Mouse (Mus musculus) embryonic facial prominence, embryonic 12.5 days (tissue): Measurements from ENCODE around the gene Anxa8. TPM values are rescaled to one million over a fixed set of nuclear protein-coding genes. Genes with fewer than 3 reads are reported as not detected.

Experiments used
- ATAC-seq: fragments of 200-750 bp; cut with Nextera tagmentation; 2 replicates; pipeline ENCODE4 v1.8.0; 2017; ENCODE audit not compliant: insufficient number of reproducible peaks, insufficient read depth, low FRiP score, low TSS enrichment
- H3K27ac ChIP-seq: fragments of 300-500 bp; sonication (generic); 2 replicates; pipeline ENCODE4 v1.5.1; 2016; ENCODE audit warnings: mild to moderate bottlenecking
- H3K27me3 ChIP-seq: fragments of 300-500 bp; sonication (generic); 2 replicates; pipeline ENCODE4 v1.6.1; 2016; ENCODE audit warnings: mild to moderate bottlenecking, moderate library complexity
- H3K36me3 ChIP-seq: fragments of 300-500 bp; sonication (generic); 2 replicates; pipeline ENCODE4 v1.6.1; 2016; ENCODE audit warnings: mild to moderate bottlenecking
- H3K4me1 ChIP-seq: fragments of 300-500 bp; sonication (generic); 2 replicates; pipeline ENCODE4 v1.6.1; 2016
- H3K4me2 ChIP-seq: fragments of 300-500 bp; sonication (generic); replicated peaks from 2 replicates; pipeline ENCODE4 v1.6.1; 2016; ENCODE audit warnings: mild to moderate bottlenecking, moderate library complexity
- H3K4me3 ChIP-seq: fragments of 300-500 bp; sonication (generic); 2 replicates; pipeline ENCODE4 v1.5.1; 2016; ENCODE audit warnings: mild to moderate bottlenecking
- H3K9ac ChIP-seq: fragments of 300-500 bp; sonication (generic); 2 replicates; pipeline ENCODE4 v1.6.1; 2016; ENCODE audit warnings: mild to moderate bottlenecking, moderate library complexity
- H3K9me3 ChIP-seq: fragments of 300-500 bp; sonication (generic); 2 replicates; pipeline ENCODE4 v1.6.1; 2016; ENCODE audit warnings: mild to moderate bottlenecking, moderate library complexity
- WGBS: fragments of 180-500 bp; shearing (Covaris S2); methylation state at CpG from one replicate; pipeline ENCODE4 v1.1.7; 2016; 5-methylcytosine and 5-hydroxymethylcytosine counted together
- polyA plus RNA-seq: library from polyadenylated mRNA; unstranded; fragments of >200 nt; fragmentation: Nextera tagmentation; extraction: Ambion mirVana; gene quantifications from 2 replicates; pipeline ENCODE4 v1.2.1, GENCODE M21; 2016

Gene Anxa8
- polyA plus RNA-seq, 1 experiment from 2014 or later: 6.8 TPM

GRCm38 (mm10) chr14:34089796-34090195 lies 4.0 kb downstream of the Anxa8 start:
- Histone ChIP-seq H3K27me3 (no peaks in the 10 kb centered on the region), H3K9ac (no peak overlapping the region), H3K4me3 (no peak overlapping the region), H3K9me3 (no peaks in the 10 kb centered on the region), H3K4me2 (no peak overlapping the region), H3K36me3 (no peaks in the 10 kb centered on the region), H3K27ac (no peak overlapping the region), H3K4me1 (no peaks in the 10 kb centered on the region)
- no peak for ATAC-seq
- WGBS: 87% methylated on average over 8 of the region's 8 CpGs

- Histone ChIP-seq H3K9me3 (no peaks in the 10 kb centered on the region), H3K4me1 (no peaks in the 10 kb centered on the region), H3K9ac (no peak overlapping the region), H3K36me3 (no peaks in the 10 kb centered on the region), H3K4me3 (no peak overlapping the region), H3K27me3 (no peaks in the 10 kb centered on the region), H3K27ac (no peak overlapping the region), H3K4me2 (no peak overlapping the region)
- 75% methylated on average over 5 of the region's 5 CpGs for WGBS
- ATAC-seq: no peak
Observed at GRCm38 (mm10) chr14:34091475-34091874, 5.7 kb downstream of the Anxa8 start.

DNA sequence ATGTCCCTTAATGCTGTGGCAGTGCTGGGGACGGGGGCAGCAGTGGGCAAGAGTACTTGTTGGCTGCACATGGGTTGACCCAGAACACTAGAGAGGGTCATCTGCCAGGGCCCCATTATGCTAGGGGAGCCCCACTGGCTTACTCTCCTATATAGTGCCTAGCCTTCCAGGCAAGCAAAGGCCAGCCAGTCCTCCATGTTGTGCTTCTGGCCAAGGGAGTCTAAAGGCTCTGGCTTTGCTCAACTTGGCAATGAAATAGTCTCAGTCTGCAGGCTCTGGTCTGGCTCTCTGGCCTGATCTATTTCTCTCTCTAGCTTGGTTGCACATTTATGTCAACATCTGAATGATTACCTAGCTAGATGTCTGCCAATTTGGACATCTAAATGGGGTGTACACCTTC lies 7.1 kb downstream of the Anxa8 start:
- Histone ChIP-seq H3K27ac (no peak overlapping the region), H3K4me3 (no peak overlapping the region), H3K27me3 (no peaks in the 10 kb centered on the region), H3K9ac (no peak overlapping the region), H3K36me3 (no peaks in the 10 kb centered on the region), H3K9me3 (no peaks in the 10 kb centered on the region), H3K4me2 (no peak overlapping the region), H3K4me1 (no peaks in the 10 kb centered on the region)
- no peak for ATAC-seq
- 75% methylated on average over 1 of the region's 1 CpGs for WGBS

DNA sequence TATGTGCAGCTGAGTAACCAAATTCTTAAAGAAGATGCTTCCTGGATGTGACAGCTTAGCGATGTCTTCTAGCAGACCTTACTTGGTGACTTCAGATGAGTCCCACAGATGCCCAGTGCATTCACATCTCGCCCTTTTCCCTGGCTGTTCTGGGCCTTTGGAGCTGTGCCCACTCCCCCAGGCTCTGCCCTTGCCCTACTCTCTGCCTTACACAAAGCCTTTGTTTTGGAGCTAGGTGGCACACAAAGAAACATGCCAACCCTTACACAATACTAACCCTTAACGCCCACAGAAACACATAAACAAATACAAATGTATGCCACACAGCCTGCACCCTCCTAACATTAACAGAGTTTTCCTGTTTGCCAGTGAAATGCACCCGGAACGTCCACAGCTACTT lies 10.4 kb downstream of the Anxa8 start:
- Histone ChIP-seq H3K9me3 (no peaks in the 10 kb centered on the region), H3K4me2 (no peak overlapping the region), H3K27me3 (no peaks in the 10 kb centered on the region), H3K27ac (no peak overlapping the region), H3K4me1 (no peaks in the 10 kb centered on the region), H3K4me3 (no peak overlapping the region), H3K9ac (no peak overlapping the region), H3K36me3 (no peaks in the 10 kb centered on the region)
- ATAC-seq: no peak
- 77% methylated on average over 5 of the region's 5 CpGs for WGBS

DNA sequence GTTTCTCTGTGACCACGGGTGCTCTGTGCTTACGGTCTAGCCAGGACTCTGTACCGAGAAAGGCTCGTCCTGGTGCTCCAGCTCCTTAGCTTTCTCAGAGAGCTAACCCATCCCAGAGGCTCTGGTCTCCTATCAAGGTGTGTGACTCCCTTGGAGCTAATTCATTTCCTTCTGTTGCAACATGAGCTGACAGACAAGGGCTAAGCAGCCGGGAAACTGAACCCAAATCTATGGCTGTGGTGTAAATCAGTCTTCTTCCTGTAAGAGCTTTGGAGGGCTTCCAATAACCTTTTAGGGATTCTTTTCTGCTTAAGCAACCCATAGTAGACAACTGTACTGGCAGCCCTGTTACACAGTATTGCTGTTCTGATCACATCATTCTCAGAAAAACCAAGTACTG lies 16.8 kb downstream of the Anxa8 start, which contains the start of gene A630023A22Rik:
Gene A630023A22Rik (minus strand): TSS at position 154 of the 400 bp plus-strand sequence.
- Histone ChIP-seq H3K4me2 (no peak within 1 kb of the TSS), H3K27ac (no peak within 1 kb of the TSS), H3K4me1 (no peaks in the 10 kb centered on the region), H3K9me3 (no peaks in the 10 kb centered on the region), H3K36me3 (no peaks in the 10 kb centered on the region), H3K4me3 (no peak within 1 kb of the TSS), H3K27me3 (no peaks in the 10 kb centered on the region), H3K9ac (no peak within 1 kb of the TSS)
- ATAC-seq: no peak
- WGBS: 71% methylated on average over 5 of the region's 5 CpGs

DNA sequence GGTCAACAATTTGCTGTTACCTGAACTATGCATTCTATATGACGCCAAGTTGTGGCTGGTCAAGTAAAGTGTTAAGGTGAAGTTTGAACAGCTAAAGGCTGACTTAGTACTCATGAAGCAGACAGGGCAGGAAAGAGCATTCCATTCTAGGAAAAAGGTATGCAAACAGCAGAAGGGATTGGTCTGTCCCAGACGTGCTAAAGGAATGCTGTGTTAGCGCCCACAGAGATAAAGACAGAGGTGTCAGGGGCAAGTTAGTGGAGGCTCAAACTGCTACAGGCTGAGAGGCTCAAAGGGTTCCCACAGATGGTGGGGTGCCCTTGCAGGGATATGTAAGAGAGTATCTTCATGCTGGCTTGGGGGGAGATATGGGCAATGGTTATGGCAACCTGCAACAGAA lies 18.1 kb downstream of the Anxa8 start:
- H3K9me3 ChIP-seq: no peaks in the 10 kb centered on the region
- no peak overlapping the region for H3K4me3 ChIP-seq
- H3K9ac ChIP-seq: no peak overlapping the region
- H3K36me3 ChIP-seq: no peaks in the 10 kb centered on the region
- no peaks in the 10 kb centered on the region for H3K4me1 ChIP-seq
- H3K27me3 ChIP-seq: no peaks in the 10 kb centered on the region
- H3K27ac ChIP-seq: no peak overlapping the region
- ATAC-seq: no peak
- 68% methylated on average over 3 of the region's 3 CpGs for WGBS
- H3K4me2 ChIP-seq: no peak overlapping the region

- H3K4me2 ChIP-seq: no peak overlapping the region
- H3K27me3 ChIP-seq: no peaks in the 10 kb centered on the region
- no peaks in the 10 kb centered on the region for H3K4me1 ChIP-seq
- ATAC-seq: no peak
- H3K9ac ChIP-seq: no peak overlapping the region
- no peak overlapping the region for H3K4me3 ChIP-seq
- no peaks in the 10 kb centered on the region for H3K9me3 ChIP-seq
- no peaks in the 10 kb centered on the region for H3K36me3 ChIP-seq
- H3K27ac ChIP-seq: no peak overlapping the region
- WGBS: 23% methylated on average over 8 of the region's 8 CpGs
Observed at GRCm38 (mm10) chr14:34104892-34105291, 19.1 kb downstream of the Anxa8 start.

- Histone ChIP-seq H3K9ac (no peak overlapping the region), H3K36me3 (no peaks in the 10 kb centered on the region), H3K4me1 (no peaks in the 10 kb centered on the region), H3K27ac (no peak overlapping the region), H3K9me3 (no peaks in the 10 kb centered on the region), H3K4me2 (no peak overlapping the region), H3K4me3 (no peak overlapping the region), H3K27me3 (no peaks in the 10 kb centered on the region)
- no peak for ATAC-seq
- 59% methylated on average over 12 of the region's 12 CpGs for WGBS
Observed at GRCm38 (mm10) chr14:34106389-34107062, 20.7 kb downstream of the Anxa8 start.

- H3K27me3 ChIP-seq: no peaks in the 10 kb centered on the region
- H3K4me2 ChIP-seq: no peak overlapping the region
- no peaks in the 10 kb centered on the region for H3K4me1 ChIP-seq
- ATAC-seq: no peak
- no peaks in the 10 kb centered on the region for H3K9me3 ChIP-seq
- no peak overlapping the region for H3K27ac ChIP-seq
- H3K9ac ChIP-seq: no peak overlapping the region
- 74% methylated on average over 4 of the region's 4 CpGs for WGBS
- no peaks in the 10 kb centered on the region for H3K36me3 ChIP-seq
- no peak overlapping the region for H3K4me3 ChIP-seq
Observed at GRCm38 (mm10) chr14:34107594-34107993, 21.8 kb downstream of the Anxa8 start.

- H3K9me3 ChIP-seq: no peaks in the 10 kb centered on the region
- ATAC-seq: no peak
- no peaks in the 10 kb centered on the region for H3K27me3 ChIP-seq
- H3K9ac ChIP-seq: no peak overlapping the region
- WGBS: 90% methylated on average over 4 of the region's 4 CpGs
- no peaks in the 10 kb centered on the region for H3K36me3 ChIP-seq
- H3K4me2 ChIP-seq: no peak overlapping the region
- no peak overlapping the region for H3K27ac ChIP-seq
- no peaks in the 10 kb centered on the region for H3K4me1 ChIP-seq
- H3K4me3 ChIP-seq: no peak overlapping the region
Observed at GRCm38 (mm10) chr14:34114311-34114710, 28.5 kb downstream of the Anxa8 start.

DNA sequence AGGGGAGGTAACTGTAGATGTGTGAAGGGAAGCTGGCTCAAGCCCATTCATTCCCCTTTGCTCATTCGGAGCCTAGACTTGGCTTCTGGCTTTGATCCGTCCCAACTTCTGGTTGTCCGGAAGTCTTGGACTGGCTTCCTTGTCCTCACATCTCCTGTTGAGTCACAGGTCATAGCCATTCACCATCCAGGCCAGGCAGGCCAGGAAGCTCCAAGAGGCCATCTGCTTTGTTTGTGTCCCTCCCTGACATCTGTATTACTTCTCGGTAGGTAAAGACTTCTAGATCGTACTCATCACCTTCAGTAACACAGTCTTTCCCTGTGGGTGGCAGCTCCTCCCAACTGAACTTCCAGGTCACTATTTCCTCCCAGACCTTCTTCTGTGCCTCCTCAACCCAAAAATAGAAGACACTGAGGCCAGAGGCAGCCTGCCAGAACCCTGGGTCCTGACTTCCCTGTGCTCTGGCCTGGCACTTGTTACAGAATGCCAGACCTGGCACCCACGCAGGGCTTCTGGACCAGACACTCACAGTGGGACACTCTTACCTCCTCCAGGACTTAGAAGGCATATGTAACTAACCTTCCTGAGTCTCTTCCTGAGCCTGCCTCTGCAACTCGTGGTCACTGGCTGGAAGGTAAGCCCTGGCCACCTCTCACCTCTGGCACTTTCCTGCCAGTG lies 33.4 kb downstream of the Anxa8 start:
- H3K9ac ChIP-seq: no peak overlapping the region
- H3K27ac ChIP-seq: no peak overlapping the region
- no peak overlapping the region for H3K4me3 ChIP-seq
- H3K36me3 ChIP-seq: no peaks in the 10 kb centered on the region
- H3K9me3 ChIP-seq: no peaks in the 10 kb centered on the region
- no peaks in the 10 kb centered on the region for H3K27me3 ChIP-seq
- no peak overlapping the region for H3K4me2 ChIP-seq
- no peak for ATAC-seq
- 75% methylated on average over 7 of the region's 7 CpGs for WGBS
- H3K4me1 ChIP-seq: no peaks in the 10 kb centered on the region
